Mouse (Mus musculus): ENCODE measurements around the gene Ctf1.
A peak's percentile ranks its signal among the peaks of the same experiment; 100 is the strongest.
"Not testable (repeated sequence)": the region's sequence is repeated elsewhere in the genome, so short reads cannot be mapped to it uniquely, and the experiment has no call there.

Ctf1 gene

DNA sequence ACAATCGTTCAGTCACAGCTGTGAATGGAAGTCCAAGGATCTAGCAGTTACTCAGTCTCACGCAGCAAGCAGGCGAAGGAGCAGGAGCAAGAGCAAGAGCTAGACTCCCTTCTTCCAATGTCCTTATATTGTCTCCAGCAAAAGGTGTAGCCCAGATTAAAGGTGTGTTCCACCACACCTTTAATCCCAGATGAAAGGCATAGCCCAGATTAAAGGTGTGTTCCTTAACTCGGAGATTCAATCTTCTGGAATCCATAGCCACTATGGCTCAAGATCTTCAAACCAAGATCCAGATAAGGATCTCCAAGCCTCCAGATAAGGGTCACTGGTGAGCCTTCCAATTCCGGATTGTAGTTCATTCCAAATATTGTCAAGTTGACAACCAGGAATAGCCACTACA is 19.5 kb downstream of the Ctf1 start, which contains the start of gene Ctf2:
Gene Ctf2 (minus strand): TSS at position 101 of the 400 bp plus-strand sequence.
- not testable (repeated sequence) for DNase-seq (ENCODE audit: low read depth)

DNA sequence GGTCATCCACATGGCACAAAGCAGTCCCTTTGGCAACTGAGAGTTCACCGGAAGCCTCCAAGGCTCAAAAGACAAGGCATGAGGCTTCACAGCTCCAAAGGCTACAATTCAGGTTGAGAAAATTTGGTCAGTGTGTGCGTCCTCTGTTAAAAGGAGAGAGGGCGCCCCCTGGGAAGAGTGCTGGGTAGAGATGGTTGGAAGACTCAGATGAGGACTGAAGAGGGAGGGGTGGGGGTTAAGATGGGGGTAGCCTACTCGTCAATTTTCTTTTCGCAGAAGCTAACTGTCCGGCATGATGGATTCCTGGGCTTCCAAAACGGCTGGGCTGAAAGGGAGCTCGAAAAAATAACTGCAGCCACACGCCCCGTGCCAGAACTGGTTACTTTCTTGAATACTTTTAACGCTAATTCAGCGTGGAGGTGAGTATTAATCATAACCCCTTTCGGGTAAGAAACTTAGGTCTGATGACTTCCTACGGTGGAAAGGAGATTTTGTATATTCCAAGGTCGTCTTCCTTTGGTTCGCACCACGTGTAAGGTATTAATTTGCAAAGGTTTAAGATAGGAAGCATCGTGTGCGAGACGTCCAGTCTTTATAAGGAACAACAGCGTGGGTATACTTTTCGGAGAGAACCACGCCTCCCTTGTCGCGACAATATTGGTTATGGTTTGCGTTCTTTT is 32.0 kb downstream of the Ctf1 start, which contains the start of gene Fbxl19:
Gene Fbxl19 (plus strand): TSS at position 178 of the 680 bp plus-strand sequence.
- peak; percentile 90 for DNase-seq (ENCODE audit: low read depth)

- DNase-seq (ENCODE audit: low read depth) = peak; percentile 99
Observed at GRCm38 (mm10) chr7:127745251-127745651, 32.7 kb downstream of the Ctf1 start.

DNA sequence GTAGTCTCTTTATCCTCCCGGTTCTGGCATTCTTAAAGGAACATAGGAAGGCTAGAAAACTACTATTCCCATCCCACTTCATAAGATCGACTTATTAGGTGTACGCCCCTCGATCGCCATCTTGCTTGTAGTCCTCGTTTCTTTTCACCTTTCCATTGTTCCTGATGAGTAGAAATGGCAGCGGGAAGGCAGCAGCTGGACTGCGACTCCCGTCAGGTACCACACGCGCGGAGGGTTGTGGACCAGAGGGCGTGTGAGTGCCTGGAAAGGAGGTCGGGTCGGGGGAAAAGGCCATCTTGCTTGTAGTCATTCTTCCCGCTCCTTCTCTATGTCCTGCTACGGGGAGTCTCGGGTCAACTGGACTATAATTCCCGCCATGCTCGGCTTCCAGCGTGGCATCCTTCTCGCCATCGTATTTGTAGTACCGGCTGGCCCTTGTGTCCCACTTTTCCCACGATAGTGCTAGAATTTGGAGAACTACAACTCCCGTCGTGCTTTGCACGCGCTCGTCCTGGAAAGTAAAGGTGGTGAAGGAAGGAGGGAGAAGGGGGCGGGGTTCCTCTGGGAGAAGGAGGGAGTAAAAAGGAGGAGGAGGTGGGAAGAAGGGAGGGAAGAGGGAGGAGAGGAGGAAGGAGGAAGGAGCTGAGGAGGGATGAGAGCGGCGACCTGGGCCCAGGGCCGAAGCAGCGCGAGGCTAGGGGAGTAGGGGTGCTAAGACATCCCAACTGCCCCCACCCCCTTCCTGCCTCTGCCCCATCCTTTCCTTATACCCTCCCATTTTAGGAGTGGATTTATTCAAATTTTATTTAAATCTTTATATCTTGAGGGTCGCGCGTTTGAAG is 33.3 kb downstream of the Ctf1 start:
- peak; percentile 98 for DNase-seq (ENCODE audit: low read depth)

GRCm38 (mm10) chr7:127746494-127747491 is 34.3 kb downstream of the Ctf1 start:
- DNase-seq (ENCODE audit: low read depth) = peak; percentile 41

GRCm38 (mm10) chr7:127747559-127748234 is 35.2 kb downstream of the Ctf1 start:
- no peak for DNase-seq (ENCODE audit: low read depth)

- DNase-seq (ENCODE audit: low read depth) = no peak
Observed at GRCm38 (mm10) chr7:127748235-127748560, 35.7 kb downstream of the Ctf1 start.

DNA sequence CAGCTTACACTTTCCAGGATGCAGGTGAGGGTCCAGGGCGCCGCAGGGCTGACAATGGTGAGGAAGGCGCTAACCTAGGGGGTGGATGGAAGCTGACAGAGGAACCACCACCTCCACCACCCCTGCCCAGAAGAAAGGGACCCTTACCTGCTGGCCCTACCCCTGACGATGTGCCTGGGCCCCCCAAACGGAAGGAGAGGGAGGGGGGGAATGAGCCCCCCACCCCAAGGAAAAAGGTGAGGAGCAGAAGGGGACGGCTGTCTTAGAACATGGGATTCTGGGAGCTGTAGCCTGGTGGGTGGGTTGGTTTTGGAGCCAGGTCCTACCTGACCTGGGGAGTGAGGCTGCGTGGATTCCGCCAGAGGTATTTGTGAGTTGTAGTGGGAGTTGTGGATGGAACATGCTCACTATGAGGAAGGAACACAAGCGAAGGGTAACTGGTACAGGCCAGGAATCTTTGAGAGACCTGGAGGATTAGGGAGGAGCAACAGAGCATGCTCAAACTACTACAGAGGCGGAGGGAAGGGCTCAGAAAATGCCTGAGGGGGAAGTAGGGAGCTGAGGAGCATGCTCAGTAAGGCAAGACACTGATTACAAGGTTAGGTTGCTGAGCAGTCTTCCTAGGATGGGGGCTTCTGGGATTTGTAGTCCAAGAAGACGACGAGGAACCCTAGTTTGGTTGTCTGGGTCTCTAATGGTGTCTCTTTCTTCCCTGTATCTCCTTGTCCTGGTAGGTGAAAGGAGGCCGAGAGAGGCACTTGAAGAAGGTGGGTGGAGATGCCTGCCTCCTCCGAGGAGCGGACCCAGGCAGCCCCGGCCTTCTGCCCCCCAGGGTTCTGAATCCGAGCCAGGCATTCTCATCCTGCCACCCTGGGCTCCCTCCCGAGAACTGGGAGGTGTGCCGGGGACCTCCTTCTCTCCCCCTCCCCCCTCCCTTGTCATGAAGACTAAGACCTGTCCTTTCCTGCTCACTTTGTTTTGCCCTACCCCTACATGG is 37.9 kb downstream of the Ctf1 start:
- peak; percentile 23 for DNase-seq (ENCODE audit: low read depth)

GRCm38 (mm10) chr7:127751619-127752018 is 39.1 kb downstream of the Ctf1 start:
- DNase-seq (ENCODE audit: low read depth) = no peak

DNA sequence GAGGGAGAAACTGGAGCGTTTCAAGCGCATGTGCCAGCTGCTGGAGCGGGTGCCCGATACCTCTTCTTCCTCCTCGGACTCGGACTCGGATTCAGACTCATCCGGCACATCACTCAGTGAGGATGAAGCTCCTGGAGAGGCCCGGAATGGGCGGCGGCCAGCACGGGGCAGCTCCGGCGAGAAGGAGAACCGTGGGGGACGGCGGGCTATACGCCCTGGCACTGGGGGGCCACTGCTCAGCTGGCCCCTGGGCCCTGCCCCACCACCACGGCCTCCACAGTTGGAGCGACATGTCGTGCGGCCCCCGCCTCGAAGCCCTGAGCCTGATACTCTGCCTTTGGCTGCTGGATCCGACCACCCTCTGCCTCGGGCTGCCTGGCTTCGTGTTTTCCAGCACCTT is 39.5 kb downstream of the Ctf1 start:
- DNase-seq (ENCODE audit: low read depth) = no peak

DNA sequence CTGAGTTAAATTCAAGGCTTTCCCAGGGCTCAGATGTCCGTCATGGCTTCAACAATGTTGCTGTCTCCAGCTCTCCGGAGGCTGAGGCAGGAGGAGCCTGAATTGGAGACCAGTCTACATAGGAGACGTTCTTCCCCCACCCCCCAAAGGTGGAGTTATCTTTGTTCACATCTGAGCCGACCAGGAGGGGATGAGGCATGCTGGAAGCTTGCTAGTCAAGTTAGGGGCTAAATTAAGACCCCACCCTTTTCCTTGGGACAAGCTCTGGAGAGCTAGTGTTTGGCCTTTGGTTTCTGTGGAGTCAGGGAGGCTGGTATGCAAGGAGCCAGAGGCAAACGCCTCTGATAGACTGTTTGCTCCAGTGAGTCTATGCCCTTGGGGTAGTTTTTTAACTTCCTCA is 40.6 kb downstream of the Ctf1 start:
- DNase-seq (ENCODE audit: low read depth) = no peak

- no peak for DNase-seq (ENCODE audit: low read depth)
Observed at GRCm38 (mm10) chr7:127753741-127754140, 41.2 kb downstream of the Ctf1 start.

DNA sequence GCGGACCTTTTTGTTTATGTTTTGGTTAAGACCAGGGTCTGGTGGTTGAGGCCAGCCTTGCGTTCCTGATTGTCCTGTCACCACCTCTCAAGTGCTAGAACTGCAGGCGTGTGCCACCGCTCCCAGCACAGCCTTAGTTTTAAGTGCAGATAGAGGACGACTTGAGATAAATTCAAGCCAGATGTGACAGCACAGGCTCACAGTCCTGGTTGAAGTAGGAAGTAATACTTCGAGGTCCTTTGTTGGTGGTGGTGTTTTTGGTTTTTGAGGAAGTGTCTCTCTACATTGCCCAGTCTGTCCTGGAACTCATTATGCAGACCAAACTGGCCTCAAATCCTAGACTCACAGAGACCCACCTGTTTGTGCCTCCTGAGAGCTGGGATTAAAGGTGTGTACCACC is 47.2 kb downstream of the Ctf1 start:
- no peak for DNase-seq (ENCODE audit: low read depth)

DNA sequence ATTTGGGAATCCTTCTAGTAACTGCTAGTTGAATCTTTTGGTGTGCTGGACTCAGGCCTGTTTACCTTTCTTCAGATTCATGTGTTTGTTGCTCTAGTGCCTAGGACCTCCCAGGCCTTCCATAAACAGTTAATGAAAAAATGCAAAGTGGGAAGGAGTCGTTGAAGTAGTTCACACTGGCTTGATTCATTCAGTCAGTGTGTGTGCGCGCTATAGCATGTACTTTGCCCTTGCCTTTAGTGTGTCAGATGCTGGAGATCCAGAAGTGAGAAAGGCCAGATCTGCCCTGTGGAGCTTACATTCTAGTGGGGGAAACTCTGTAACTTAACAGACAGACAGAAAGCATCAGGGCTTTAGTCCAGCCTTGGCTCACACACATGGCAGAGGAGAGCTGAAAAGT is 47.9 kb downstream of the Ctf1 start:
- DNase-seq (ENCODE audit: low read depth) = no peak

- DNase-seq (ENCODE audit: low read depth) = peak; percentile 72
Observed at GRCm38 (mm10) chr7:127761026-127761425, 48.5 kb downstream of the Ctf1 start.

GRCm38 (mm10) chr7:127763642-127764041 is 51.1 kb downstream of the Ctf1 start:
- no peak for DNase-seq (ENCODE audit: low read depth)

- DNase-seq (ENCODE audit: low read depth) = no peak
Observed at GRCm38 (mm10) chr7:127765756-127766155, 53.2 kb downstream of the Ctf1 start.

- no peak for DNase-seq (ENCODE audit: low read depth)
Observed at GRCm38 (mm10) chr7:127766851-127767609, 54.5 kb downstream of the Ctf1 start.
